Mouse (Mus musculus) regulatory T cell (primary cell): ENCODE results near the gene L1cam.

Source experiments
- in situ Hi-C: fragments of 300-600 bp; cut with MboI, MseI; formaldehyde crosslinking; loops from one replicate; pipeline ENCODE4 v1.15.1; 2025; ENCODE audit warnings: high pct_unique_total_duplicates

Gene L1cam

DNA sequence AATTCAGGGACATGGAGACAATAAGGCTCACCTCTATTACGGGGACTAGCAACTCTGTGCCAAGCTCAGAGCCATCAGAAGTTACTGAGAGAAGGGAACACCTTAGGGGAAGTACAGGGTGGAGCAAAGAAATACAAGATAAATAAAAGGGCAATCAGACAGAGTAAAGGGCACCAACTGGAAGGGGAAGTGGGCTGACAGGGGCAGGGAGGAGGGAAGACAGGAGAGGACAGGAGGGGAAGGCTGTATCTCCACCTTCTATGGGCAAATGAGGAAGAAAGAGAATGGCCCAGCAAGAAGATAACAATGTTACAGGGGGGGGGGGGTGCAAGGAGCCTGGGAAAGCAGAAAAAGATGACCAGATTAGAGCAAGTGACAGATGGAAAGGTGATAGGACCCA, 18.9 kb downstream of the L1cam start:
- in situ Hi-C loops: no loop called here

DNA sequence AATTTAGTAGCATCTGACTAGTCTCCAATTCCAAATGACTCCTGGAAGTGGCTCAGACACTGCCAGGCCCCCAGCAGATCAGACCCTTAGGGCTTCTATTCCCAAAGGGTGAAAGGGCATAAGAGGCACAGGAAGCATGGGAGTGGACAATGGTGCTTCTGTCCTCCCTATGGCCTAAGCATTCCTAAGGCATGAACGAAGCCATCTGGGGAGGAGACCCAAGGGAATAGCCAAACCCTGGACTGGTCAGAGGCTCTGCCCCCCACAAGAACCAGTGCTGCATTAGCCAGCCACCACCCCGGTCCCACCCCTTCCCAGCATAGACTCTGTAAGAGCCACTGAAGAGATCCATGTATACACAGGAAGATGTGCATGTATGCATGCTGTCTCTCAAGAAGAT, 20.0 kb downstream of the L1cam start:
- in situ Hi-C loops: no loop called here

DNA sequence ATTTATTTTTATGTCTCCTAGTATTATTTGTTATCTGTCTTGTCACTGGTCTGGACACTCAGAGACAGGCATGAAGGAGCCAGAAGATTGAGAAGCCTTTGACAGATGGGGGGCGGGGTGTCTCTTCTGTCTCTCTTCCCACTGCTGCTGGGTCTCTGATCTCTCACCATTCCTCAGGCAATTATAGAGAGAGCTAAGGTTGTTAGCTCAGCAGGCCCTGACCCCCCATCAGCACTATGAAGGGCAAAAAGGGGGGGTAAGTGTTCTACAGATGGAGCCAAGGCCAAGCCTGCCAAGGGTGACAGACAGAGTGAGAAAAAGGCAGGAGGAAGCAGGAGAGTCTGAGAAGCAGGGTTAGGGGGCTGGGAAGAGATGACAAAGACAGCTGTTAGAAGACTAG, 23.9 kb downstream of the L1cam start:
- in situ Hi-C loops: no loop called here

DNA sequence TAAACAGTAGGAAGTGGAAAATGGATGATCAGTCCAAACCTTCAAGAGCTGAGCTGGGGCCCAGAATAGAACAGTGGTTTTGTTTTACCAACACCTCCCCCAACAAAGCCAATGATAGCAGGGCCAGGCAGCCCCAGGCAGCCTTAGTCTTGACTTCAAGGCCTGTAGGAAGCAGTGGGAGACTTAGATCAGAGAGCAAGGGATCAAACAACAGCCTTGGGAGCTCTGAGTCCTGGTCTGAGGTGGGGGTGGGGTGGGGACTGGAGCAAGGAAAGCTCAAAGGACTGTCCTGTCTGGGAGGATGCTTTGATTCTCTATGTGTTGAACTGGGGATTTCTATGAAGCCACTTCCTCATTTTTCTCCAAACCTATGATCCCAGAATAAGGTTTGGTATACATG, 24.4 kb downstream of the L1cam start:
- in situ Hi-C loops: no loop called here

DNA sequence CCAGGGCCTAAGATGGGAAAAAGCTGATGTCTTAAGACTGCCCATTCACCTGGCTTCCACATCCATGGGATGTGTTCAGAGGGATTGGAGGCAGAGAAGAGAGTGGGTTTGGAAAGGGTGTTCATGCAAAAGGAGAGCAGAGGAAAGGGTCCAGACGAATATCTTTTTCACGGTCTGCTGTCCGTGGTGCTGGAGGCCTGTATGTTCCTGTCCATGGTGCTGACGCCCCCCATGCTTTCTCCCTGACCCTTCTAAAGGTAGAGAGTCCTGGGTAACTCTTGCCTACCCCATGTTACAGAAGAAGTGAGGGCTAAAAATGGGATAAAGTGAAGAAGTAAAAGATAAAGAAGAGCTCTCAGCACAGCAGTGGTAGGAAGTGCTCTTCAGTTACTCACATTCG, 26.6 kb downstream of the L1cam start:
- in situ Hi-C loops: no loop called here

DNA sequence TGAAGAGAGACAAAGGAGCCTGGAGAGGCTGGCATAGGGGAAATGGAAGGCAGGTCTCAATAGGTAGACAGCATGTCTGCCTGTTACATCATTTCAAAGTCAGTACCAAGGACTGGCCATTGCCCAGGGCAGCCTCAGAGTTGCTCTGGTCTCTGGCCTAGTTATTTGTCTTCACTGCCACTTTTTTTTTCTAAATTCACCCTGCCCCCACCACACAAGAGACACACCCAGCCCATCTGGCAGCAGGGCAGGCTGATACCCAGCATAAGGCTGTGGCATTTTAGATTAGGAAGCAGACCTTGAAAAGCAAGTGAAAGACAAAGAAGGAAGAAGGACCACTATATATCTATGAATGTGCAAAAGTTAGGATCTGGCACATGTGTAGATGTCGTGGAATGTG, 28.1 kb downstream of the L1cam start:
- in situ Hi-C loops: no loop called here

DNA sequence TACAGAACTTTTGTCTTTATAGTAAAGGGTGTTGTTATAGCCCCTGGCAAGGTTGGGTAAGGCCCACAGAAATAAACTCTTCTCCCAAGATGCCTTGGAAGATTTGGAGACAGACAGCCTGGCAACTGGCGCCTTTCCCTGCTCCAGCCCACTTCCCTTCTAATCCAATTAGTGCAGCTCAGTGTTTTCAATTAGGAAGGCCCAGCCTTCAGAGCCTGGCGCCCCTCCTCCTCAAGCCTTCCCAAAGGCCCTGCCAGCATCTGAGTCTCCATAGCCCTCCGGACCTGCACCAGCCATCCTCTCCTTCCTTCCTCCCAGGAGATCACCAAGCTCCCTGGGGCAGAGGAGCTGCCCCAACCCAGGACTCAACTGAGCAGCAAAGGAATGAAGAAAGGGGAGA, 28.6 kb downstream of the L1cam start:
- in situ Hi-C loops: no loop called here

DNA sequence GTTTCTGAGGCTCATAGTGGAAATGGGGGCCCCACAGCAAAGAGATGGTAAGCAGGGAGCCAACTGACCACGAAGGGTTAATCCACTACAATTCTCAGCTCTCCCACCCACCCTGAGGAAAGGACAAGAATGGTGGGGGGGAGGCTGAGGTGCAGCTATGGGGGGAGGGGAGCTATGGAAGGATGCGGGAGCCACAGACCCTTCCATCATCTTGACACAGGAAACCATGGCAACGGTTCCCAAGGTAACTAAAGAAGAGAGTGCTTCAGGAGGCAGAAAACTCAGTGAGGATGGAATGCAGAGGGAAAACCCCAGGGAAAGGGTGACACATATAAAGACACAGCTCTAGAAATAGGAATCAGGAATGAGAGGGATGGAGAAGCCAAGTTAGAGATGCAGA, 31.2 kb downstream of the L1cam start:
- in situ Hi-C loops: no loop called here

DNA sequence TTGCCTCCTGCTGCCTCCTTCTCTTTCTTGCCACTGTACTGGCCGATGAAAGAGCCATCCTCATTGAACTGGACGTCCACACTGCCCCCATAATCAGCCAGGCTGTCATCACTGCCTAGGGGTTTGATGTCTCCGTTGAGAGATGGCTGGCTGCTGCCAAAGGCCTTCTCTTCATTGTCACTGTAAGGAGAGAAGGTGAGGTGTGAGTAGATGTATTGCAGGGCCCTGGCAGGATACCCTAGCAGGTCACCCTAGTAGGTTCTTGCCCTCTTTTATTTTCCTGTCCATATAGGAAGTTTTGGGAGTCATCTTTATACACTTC, 40.9 kb downstream of the L1cam start:
- in situ Hi-C loops: no loop called here

DNA sequence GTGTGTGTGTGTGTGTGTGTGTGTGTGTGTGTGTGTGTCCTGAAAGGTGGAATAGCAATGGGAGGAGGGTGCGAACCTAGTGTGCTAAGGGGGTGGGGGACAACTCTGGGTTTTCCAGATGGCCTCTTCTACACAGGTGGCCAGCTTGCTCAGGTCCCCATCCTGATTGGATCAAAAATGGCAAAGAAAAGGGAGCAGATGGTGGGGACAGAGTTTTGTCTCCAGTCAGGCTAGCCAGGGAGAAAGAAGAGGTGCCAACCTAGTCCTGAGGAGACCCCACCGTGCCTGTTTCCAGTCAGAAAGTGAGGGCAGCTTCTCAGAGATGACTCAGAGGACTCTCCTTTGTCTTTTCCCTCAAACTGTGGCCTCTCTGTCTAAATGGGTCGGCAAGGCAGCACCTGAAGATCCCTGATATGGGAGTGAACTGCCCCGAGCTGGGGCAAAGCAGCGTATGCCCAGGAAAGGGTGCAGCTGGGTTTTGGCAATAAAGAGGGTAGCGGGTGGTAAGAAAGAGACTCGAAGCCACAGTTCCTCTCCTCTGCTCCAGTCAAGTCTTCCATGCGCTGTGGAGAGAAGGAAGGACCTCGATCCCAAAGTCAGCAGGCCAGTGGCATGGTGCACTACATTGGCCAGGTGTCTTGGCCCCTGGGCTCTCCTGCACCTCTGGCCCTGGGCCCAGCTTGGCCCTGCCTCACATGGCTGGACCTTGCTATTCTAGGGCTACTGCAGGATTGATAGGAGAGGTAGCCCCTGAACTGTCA, 41.4 kb downstream of the L1cam start:
- in situ Hi-C loops: loop anchor here (5.0 kb wide), 1 partner anchor 47 kb away; no protein-coding TSS in a partner anchor

DNA sequence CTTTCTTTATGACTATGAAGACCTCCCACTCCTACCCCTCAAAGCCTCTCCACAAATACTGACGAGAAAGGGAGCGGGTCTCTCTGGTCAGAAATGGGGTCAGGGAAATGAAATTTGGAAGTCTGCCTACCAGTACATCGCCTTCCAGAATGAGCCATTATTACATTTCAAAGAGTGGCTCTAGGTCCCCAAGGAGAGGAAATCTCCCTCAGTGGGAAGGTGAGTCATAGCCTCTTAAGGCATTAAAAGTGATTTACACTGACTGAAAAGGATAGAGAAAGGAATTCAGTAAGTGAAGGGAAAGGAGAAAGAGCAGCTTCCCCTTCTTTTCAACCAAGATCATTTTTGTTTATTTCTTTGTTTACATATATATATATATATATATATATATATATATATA, 59.2 kb downstream of the L1cam start:
- in situ Hi-C loops: no loop called here

DNA sequence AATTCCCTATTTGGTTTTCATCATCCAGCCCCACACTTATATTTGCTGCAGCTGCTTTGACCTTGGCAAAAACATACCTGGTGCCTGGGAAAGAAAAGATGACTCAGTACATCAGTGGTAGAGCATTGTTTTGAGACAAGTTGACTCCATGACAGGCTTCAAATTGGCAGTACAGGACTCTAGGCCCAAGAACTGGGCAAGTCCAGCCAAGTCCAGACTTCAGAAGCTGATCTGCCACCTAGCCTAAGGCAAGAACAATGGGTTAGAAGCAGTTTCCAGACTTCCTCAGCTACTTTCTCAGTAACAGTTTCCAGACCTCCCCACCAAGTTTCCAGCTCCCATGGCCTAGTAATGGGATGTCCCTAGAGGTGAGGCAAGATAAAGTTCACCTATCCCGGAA, 60.2 kb downstream of the L1cam start:
- in situ Hi-C loops: no loop called here

DNA sequence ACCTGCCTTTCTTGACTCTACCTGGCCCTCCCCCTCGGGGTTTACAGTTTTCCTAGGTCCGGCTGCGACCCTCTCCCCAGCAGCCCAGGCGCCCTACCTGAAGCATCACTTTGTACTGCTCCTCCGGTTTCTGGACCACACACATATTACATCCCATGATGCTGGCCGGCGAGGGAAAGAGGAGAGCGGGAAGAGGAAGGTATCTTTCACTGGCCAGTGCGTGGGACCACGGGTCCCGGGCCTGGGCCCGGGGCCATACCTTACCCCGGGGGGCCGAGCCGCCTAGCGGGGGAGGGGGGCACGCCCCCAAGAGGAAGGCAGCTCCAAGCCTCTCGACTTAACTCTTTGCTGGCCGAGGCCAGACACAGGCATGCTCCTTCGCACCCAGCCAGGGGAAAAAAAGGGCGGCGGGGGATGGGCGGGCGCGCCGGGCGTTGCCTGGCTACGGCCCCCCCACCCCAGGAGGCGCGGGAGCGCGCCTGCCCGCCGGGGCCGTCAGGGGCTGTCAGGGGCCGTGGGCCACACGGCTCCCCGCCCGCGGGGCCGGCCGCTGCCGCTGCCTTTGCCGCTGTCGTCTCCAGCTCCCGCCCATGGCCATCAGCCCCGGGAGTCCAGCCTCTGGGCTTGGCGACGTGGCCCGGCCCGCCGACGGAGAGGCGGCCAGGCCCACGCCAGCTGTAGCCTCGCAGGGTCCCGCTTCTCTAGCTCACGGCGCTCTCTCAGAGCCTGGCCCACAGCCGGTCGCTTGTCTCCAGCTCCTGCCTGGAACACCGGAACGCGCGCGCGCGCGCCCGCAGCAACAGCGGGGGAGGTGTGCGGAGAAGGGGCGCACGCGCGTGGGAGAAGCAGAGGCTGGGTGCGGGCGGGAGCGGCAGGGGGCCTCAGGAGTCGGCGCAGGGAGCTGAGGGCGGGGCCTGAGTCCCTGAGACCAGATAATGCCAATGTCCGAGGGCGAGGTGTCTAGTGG, 71.4 kb downstream of the L1cam start, which contains the start of gene Pdzd4:
Pdzd4 (minus strand) TSS at position 785 of the 967 bp plus-strand sequence.
- in situ Hi-C loops: no loop called here

DNA sequence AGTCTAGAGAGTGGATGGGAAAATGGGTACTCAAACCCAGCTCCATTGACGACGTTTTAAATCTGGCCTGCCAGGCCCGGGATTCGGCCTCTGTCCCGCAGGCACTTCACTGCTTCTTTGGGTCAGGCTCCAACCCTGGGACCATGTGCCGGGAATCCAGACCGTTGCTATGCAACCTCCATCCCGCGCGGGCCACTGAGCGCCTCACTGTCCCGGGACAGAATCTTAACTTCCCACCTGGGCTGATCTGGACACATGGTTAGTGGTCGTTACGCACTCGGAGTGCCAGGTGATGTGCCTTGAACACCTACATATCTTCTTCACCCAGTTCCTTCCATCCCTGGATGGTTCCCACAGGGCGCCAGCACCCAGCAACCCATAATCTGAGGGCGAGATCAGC, 72.2 kb downstream of the L1cam start:
- in situ Hi-C loops: no loop called here

DNA sequence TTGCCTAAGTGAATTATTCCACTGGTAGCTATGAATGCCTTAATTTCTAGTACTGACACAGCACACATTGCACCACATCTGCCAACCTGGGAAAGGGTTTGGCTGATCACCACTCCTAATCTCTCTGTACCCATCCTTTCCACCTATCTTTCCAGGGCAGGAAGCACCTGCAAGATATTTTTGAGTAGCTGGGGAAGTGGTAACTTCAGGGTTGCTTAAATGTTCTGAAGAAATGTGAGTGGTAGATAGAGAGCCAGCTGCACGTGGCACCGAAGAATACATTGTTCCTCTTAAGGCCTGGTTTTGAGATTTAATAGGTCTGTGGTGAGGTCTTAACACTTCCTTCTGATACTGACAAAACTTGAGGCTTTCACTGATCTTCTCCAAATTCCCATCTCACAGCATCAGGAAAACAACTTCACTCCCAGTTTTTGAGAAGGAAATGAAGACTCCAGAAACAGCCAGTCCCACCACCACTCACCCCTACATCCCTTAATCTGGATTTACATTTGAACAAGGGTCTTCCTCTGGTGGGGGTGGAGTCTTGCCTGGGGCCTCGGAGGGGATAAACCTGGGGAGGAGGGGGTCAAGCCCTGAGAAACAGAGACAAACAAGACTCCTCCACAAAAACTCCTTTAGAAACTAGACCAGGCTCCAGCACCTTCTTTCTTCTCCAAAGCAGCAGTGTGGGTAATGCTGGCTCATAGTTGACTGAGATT, 79.2 kb downstream of the L1cam start:
- in situ Hi-C loops: no loop called here

DNA sequence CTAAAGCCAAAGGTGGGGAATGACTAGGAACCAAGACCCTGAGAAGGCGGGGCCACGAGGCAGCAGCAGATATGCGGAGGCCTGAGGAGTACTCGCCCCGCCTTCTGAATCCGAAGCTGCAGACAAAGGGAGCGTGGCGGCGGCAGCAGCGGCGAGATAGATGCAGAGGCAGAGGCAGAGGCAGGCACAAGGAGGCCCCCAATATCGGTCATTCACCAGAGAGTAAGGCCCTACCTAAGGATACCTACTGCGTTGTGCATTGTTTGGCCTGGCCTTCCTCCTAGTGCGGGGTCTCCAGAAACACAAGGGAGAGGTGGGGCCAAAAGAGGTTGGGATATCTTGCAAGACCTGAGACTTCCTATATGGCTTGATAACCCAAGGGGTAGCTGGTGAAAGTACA, 80.8 kb downstream of the L1cam start:
- in situ Hi-C loops: no loop called here

DNA sequence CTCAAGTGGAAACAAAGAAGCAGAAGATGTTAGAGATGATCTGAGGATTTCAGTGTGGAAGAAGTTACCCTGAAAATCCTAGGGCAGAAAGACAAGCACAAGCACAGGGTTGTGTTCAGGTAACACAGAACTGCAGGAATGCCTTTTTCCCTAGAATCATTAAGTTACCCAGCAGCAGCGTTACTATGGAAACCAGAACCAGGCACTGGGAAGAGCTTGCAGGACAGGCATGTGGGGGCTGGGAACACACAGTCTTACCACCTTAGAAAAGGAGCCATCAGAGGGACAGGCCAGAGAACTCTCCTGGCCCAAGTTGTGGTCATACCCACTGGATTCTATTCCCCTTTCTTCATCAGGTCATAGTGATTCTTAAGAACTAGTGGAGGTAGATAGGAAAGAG, 90.1 kb downstream of the L1cam start:
- in situ Hi-C loops: loop anchor here (5.0 kb wide), 1 partner anchor 46 kb away; no protein-coding TSS in a partner anchor
